Mouse (Mus musculus) left cerebral cortex, postnatal 14 days (tissue): ENCODE data around the gene 2610301B20Rik. TPM values are rescaled to one million over a fixed set of nuclear protein-coding genes. Genes with fewer than 3 reads are reported as not detected.

Source experiments
- DNase-seq, 2 experiments: peaks; one replicate each; pipeline ENCODE4 v3.0.0; 2021 to 2022; ENCODE audit warnings: low spot score in 2 of 2, mixed read lengths in 1 of 2
- intact Hi-C: fragments of 180-260 bp; cut with DNase I; formaldehyde crosslinking; loops from one replicate; pipeline ENCODE4 v1.15.1; 2025
- microRNA-seq, 2 experiments: library from miRNA; unstranded; fragments of <30 nt; microRNA quantifications; one replicate each; pipeline ENCODE4 v1.2.0; 2022
- total RNA-seq, 2 experiments: library from RNA; stranded (reverse); gene quantifications; 2 replicates each; pipeline ENCODE4 v1.2.3; 2021

The 2610301B20Rik gene
- total RNA-seq, 2 experiments from 2014 or later = 24.7 to 25.7 TPM

DNA sequence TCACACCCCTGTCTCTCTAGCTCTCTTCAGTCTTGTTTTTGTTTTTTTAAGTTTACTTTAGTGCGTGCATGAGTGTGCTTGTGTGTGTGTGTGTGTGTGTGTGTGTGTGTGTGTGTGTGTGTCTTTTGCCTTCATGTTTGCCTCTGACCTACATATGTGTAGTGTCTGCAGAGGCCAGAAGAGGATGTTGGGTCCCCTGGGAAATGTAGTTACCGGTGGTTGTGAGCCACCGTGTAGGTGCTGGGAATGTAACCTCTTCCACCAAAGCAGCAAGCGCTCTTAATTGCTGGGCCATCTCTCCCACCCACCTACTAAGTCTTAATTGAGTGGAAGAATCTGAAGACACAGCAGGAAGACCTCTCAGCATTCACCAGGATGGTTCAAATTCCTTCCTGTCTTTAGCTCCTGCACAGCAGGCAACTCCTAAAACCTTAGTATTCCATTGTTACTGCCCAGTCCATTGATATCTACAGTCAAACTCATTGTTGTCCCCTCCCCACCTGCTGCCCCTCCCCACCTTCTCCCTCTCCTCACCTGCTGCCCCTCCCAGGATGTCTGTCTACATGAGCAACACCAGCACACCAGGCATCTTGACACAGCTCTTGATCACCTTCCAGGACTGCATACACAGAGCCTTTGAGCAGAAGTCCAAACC, 57.9 kb downstream of the 2610301B20Rik start:
- intact Hi-C loops = no loop called here
- no peak for DNase-seq

DNA sequence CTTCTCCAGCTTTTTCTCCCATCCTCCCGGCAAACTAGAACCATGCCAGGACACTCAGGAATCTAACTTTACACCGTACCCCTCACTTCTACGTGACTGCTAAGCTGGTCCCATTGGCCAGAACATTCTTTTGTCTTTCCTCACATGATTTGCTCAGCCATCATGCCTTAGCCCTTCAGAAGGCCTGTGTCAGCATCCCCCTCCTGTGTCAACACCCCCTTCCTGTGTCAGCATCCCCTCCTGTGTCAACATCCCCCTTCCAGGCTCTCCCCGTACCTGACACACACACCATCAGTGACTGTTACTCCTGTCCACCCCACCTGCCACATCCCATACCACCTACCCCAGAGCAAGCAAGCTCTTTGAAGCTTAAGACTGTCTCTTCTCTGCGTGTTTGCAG, 58.5 kb downstream of the 2610301B20Rik start:
- intact Hi-C loops = no loop called here

DNA sequence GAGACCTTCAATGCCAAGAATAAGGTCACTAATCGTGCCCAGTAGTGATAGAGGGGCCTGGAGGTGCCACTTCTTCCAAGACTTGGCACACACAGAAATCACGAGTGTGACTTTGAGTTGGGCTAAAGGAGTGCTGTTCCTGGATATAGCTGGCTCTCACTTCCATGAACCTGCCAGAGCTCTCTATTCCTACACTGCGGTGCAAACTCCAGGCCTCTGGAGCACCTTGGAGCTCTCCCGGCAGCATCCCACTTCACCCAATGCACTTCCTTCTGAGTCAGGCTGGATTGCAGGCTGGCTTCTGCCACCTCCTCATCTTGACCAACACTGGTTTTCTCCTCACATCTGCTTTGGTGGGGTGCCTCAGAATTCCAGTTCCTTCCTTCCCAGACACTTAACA, 62.5 kb downstream of the 2610301B20Rik start:
- no peak for DNase-seq

More for the DNA sequence above, 58.5 kb downstream of the 2610301B20Rik start:
- no peak for DNase-seq

More for the DNA sequence above, 62.5 kb downstream of the 2610301B20Rik start:
- intact Hi-C loops = no loop called here

Small RNAs within 50 kb of the gene (microRNA-seq; reads per million reads assigned to microRNA genes)
- gene Mir3471-1 = 0 reads per million in 2 experiments
- gene n-TSaga9 = 6.4 to 10.0 reads per million in 2 experiments
